Comparison of ENCODE assay signal across 22 mouse cellular contexts in the genomic region with DNA sequence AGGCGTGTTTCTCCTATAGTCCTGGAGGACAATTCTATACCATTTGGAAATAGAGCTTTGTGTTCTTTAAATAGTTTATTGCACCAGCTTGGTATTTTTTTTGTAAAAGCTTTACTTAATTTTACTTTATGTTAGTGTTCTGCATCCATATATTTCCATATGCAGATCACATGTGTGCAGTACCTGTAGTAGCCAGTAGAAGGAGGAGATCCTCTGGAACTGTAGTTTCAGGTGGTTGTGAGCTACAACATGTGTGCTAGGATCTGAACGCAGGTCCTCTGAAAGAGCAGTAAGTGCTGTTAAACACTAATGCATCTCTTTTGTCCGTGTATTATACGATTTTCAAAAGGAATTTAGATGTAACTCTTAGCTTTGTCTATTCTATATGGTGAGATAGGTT.
"Had no signal": no experiment of that assay in that cellular context is flagged by ENCODE, and none has a peak within 500 bp of the region (broad histone marks: within the 10 kb centered on the region; RNA-seq: fewer than 3 reads in every experiment).

No protein-coding gene starts in this region.

- H3K27me3 ChIP-seq: limb, embryonic 13.5 days; liver, embryonic 12.5 days; liver, embryonic 15.5 days; neural tube, embryonic 12.5 days; neural tube, embryonic 15.5 days had no signal

- H3K9ac ChIP-seq: limb, embryonic 13.5 days; liver, embryonic 12.5 days; liver, embryonic 15.5 days; neural tube, embryonic 12.5 days; neural tube, embryonic 15.5 days had no signal

- H3K4me1 ChIP-seq: limb, embryonic 10.5 days; limb, embryonic 13.5 days; liver, embryonic 12.5 days; liver, embryonic 15.5 days; neural tube, embryonic 12.5 days; neural tube, embryonic 15.5 days had no signal

- H3K9me3 ChIP-seq: limb, embryonic 10.5 days; limb, embryonic 13.5 days; liver, embryonic 12.5 days; liver, embryonic 15.5 days; neural tube, embryonic 12.5 days; neural tube, embryonic 15.5 days had no signal

- H3K4me3 ChIP-seq: limb, embryonic 10.5 days; limb, embryonic 13.5 days; liver, embryonic 12.5 days; liver, embryonic 15.5 days; neural tube, embryonic 12.5 days; neural tube, embryonic 15.5 days had no signal

- DNase-seq: kidney, adult 2 months; kidney, postnatal 10 days; kidney, postnatal 36 days; liver; lung, adult 18-20 months; lung, postnatal 4 days; midbrain, embryonic 14.5 days; right cerebral cortex, adult 18-20 months; right cerebral cortex, postnatal 14 days; right cerebral cortex, postnatal 4 days; thymus, adult 2 months; thymus, postnatal 14 days; thymus, postnatal 4 days had no signal

- H3K36me3 ChIP-seq: limb, embryonic 10.5 days; limb, embryonic 13.5 days; liver, embryonic 12.5 days; liver, embryonic 15.5 days; neural tube, embryonic 12.5 days; neural tube, embryonic 15.5 days had no signal

- ATAC-seq: intestine, postnatal 0 days; liver, embryonic 12.5 days had no signal

- H3K4me2 ChIP-seq: limb, embryonic 13.5 days; liver, embryonic 12.5 days; liver, embryonic 15.5 days; midbrain, embryonic 11.5 days; neural tube, embryonic 12.5 days; neural tube, embryonic 15.5 days had no signal

- H3K27ac ChIP-seq: limb, embryonic 10.5 days; limb, embryonic 13.5 days; liver, embryonic 12.5 days; liver, embryonic 15.5 days; neural tube, embryonic 12.5 days; neural tube, embryonic 15.5 days; stomach, postnatal 0 days had no signal
